Mouse (Mus musculus) neural tube, embryonic 13.5 days (tissue): ENCODE data around the gene Mt2. TPM values are rescaled to one million over a fixed set of nuclear protein-coding genes. Genes with fewer than 3 reads are reported as not detected.
A peak's percentile ranks its signal among the peaks of the same experiment; 100 is the strongest.
"Not testable (repeated sequence)": the region's sequence is repeated elsewhere in the genome, so short reads cannot be mapped to it uniquely, and the experiment has no call there.

Experiments
- ATAC-seq: fragments of 200-750 bp; cut with Nextera tagmentation; 2 replicates; pipeline ENCODE4 v1.8.0; 2017; ENCODE audit warnings: low read depth, mild to moderate bottlenecking, moderate TSS enrichment, moderate library complexity
- H3K27ac ChIP-seq: fragments of 300-500 bp; sonication (generic); replicated peaks from 2 replicates; pipeline ENCODE4 v1.5.1; 2015; ENCODE audit warnings: moderate library complexity, mild to moderate bottlenecking, inconsistent platforms
- H3K27me3 ChIP-seq: fragments of 300-500 bp; sonication (generic); 2 replicates; pipeline ENCODE4 v1.6.1; 2015; ENCODE audit warnings: mild to moderate bottlenecking, inconsistent platforms
- H3K36me3 ChIP-seq: fragments of 300-500 bp; sonication (generic); 2 replicates; pipeline ENCODE4 v1.6.1; 2015; ENCODE audit warnings: mild to moderate bottlenecking, inconsistent platforms
- H3K4me1 ChIP-seq: fragments of 300-500 bp; sonication (generic); replicated peaks from 2 replicates; pipeline ENCODE4 v1.6.1; 2015; ENCODE audit warnings: inconsistent platforms
- H3K4me2 ChIP-seq: fragments of 300-500 bp; sonication (generic); 2 replicates; pipeline ENCODE4 v1.6.1; 2015; ENCODE audit warnings: inconsistent platforms, mild to moderate bottlenecking, moderate library complexity
- H3K4me3 ChIP-seq: fragments of 300-500 bp; sonication (generic); 2 replicates; pipeline ENCODE4 v1.5.1; 2015; ENCODE audit warnings: mild to moderate bottlenecking, inconsistent platforms
- H3K9ac ChIP-seq: fragments of 300-500 bp; sonication (generic); 2 replicates; pipeline ENCODE4 v1.6.1; 2015; ENCODE audit warnings: moderate library complexity, mild to moderate bottlenecking, inconsistent platforms
- H3K9me3 ChIP-seq: fragments of 300-500 bp; sonication (generic); 2 replicates; pipeline ENCODE4 v1.6.1; 2016; ENCODE audit warnings: inconsistent platforms
- WGBS: fragments of 180-500 bp; shearing (Covaris S2); methylation state at CpG from one replicate; pipeline ENCODE4 v1.1.7; 2015; 5-methylcytosine and 5-hydroxymethylcytosine counted together
- polyA plus RNA-seq: library from polyadenylated mRNA; unstranded; fragments of >200 nt; fragmentation: Nextera tagmentation; extraction: Ambion mirVana; gene quantifications from 2 replicates; pipeline ENCODE4 v1.2.1, GENCODE M21; 2015

The Mt2 gene
- 9.5 and 12.0 TPM in 2 replicates for polyA plus RNA-seq

DNA sequence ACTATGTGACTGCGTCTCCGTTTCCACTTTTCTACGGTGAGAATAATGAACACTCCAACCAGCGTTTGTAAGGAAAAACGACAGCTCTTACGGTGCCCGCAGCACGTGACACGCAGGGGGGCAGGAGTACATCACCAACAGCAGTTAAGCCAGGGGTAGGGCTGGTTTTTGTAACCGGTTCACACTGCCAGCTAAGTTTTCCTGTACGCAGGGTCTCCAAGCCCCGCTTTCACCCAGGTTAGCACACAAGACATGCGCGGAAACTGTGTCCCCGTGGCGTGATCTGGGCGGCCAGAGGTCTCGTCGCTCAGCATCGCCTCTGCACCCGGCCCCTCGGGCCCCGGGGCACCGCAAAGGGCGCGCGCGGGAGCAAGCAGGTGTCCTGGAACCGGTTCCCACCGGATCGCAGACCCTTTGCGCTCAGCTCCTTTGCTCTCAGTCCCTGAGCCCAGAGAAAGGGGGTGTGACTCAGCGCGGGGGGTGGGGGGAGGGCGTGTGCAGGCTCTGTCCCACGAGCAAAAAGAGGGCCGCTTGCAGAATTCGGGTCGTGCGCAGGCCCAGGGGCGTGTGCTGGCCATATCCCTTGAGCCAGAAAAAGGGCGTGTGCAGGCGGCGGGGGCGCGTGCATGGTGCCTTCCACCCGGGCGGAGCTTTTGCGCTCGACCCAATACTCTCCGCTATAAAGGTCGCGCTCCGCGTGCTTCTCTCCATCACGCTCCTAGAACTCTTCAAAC, at the start of gene Mt2:
Gene Mt2, plus strand, starts transcription at position 590 of the 734 bp plus-strand sequence.
- Histone ChIP-seq H3K27ac (no peak within 1 kb of the TSS), H3K4me3 (peak within 1 kb of the TSS; percentile 41), H3K36me3 (no peaks in the 10 kb centered on the region), H3K4me1 (peaks cover 24% of the 10 kb centered on the region), H3K4me2 (peak within 1 kb of the TSS; percentile 83), H3K9ac (peak within 1 kb of the TSS; percentile 62), H3K27me3 (peaks cover 87% of the 10 kb centered on the region), H3K9me3 (no peaks in the 10 kb centered on the region)
- peak; percentile 71; the same call in 1 of the 2 replicates for ATAC-seq
- WGBS = under 1% methylated on average over 56 of the region's 56 CpGs

- no peak overlapping the region for H3K4me2 ChIP-seq
- no peak for ATAC-seq
- WGBS = 48% methylated on average over 8 of the region's 8 CpGs
Observed at GRCm38 (mm10) chr8:94122711-94123468, 49.6 kb upstream of the Mt2 start.

GRCm38 (mm10) chr8:94127711-94128110, 44.8 kb upstream of the Mt2 start:
- no peak overlapping the region; the same call in 1 of the 2 replicates for H3K27ac ChIP-seq
- no peak overlapping the region for H3K4me3 ChIP-seq
- H3K9me3 ChIP-seq = no peaks in the 10 kb centered on the region
- H3K9ac ChIP-seq = no peak overlapping the region
- H3K4me2 ChIP-seq = no peak overlapping the region
- H3K4me1 ChIP-seq = peaks cover 13% of the 10 kb centered on the region
- no peaks in the 10 kb centered on the region for H3K36me3 ChIP-seq
- ATAC-seq = no peak
- 49% methylated on average over 6 of the region's 6 CpGs for WGBS
- no peaks in the 10 kb centered on the region for H3K27me3 ChIP-seq

More at GRCm38 (mm10) chr8:94122711-94123468, 49.6 kb upstream of the Mt2 start:
- H3K27ac ChIP-seq = no peak overlapping the region
- H3K27me3 ChIP-seq = no peaks in the 10 kb centered on the region
- H3K9me3 ChIP-seq = no peaks in the 10 kb centered on the region
- no peaks in the 10 kb centered on the region for H3K36me3 ChIP-seq
- no peak overlapping the region for H3K9ac ChIP-seq
- no peak overlapping the region for H3K4me3 ChIP-seq
- H3K4me1 ChIP-seq = peaks cover 37% of the 10 kb centered on the region

- Histone ChIP-seq H3K9me3 (no peaks in the 10 kb centered on the region; the same call in 1 of the 2 replicates), H3K27me3 (no peaks in the 10 kb centered on the region), H3K4me2 (no peak overlapping the region), H3K27ac (no peak overlapping the region), H3K9ac (no peak overlapping the region), H3K4me3 (no peak overlapping the region), H3K4me1 (0 out of 2 replicates have a peak, but pooled peaks cover 4% of the 10 kb centered on the region), H3K36me3 (no peaks in the 10 kb centered on the region)
- 68% methylated on average over 6 of the region's 6 CpGs for WGBS
- no peak for ATAC-seq
Observed at GRCm38 (mm10) chr8:94129133-94129789, 43.2 kb upstream of the Mt2 start.

GRCm38 (mm10) chr8:94130126-94130525, 42.3 kb upstream of the Mt2 start:
- no peaks in the 10 kb centered on the region; the same call in 1 of the 2 replicates for H3K9me3 ChIP-seq
- 92% methylated on average over 4 of the region's 4 CpGs for WGBS
- no peaks in the 10 kb centered on the region for H3K27me3 ChIP-seq
- H3K4me2 ChIP-seq = no peak overlapping the region
- H3K27ac ChIP-seq = no peak overlapping the region
- no peaks in the 10 kb centered on the region for H3K36me3 ChIP-seq
- no peak for ATAC-seq
- H3K9ac ChIP-seq = no peak overlapping the region
- no peak overlapping the region for H3K4me3 ChIP-seq
- 0 out of 2 replicates have a peak, but pooled peaks cover 4% of the 10 kb centered on the region for H3K4me1 ChIP-seq

- H3K4me2 ChIP-seq = no peak overlapping the region
- H3K4me3 ChIP-seq = no peak overlapping the region
- no peaks in the 10 kb centered on the region for H3K27me3 ChIP-seq
- H3K9ac ChIP-seq = no peak overlapping the region
- H3K9me3 ChIP-seq = no peaks in the 10 kb centered on the region; the same call in 1 of the 2 replicates
- 0 out of 2 replicates have a peak, but pooled peaks cover 4% of the 10 kb centered on the region for H3K4me1 ChIP-seq
- 63% methylated on average over 5 of the region's 5 CpGs for WGBS
- H3K27ac ChIP-seq = no peak overlapping the region
- no peak for ATAC-seq
- no peaks in the 10 kb centered on the region for H3K36me3 ChIP-seq
Observed at GRCm38 (mm10) chr8:94132096-94132495, 40.4 kb upstream of the Mt2 start.

GRCm38 (mm10) chr8:94134601-94135000, 37.9 kb upstream of the Mt2 start:
- not testable (repeated sequence) for H3K4me1 ChIP-seq, H3K4me2 ChIP-seq, H3K9ac ChIP-seq, H3K27ac ChIP-seq, H3K27me3 ChIP-seq, H3K4me3 ChIP-seq, H3K36me3 ChIP-seq, H3K9me3 ChIP-seq, ATAC-seq
- WGBS = 76% methylated on average over 3 of the region's 3 CpGs

DNA sequence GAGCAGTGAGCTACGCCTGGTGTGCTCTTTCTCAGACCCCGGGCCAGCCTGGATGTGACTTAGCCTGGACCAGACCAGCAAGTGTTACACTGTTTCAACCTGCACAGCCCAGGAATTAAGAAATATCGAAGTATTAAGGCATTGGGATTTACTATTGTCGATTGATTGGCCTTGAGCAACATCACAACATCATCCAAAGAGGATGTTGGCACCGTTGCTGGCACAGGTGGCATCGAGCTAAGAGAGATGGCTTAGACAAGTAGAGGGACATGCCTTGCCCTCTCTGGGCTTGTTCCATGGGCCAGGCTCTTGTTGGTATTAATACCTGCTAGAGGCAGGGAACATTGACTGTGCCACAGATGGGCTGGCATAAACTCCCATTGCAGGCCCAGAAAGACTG, 36.9 kb upstream of the Mt2 start:
- H3K4me3 ChIP-seq = no peak overlapping the region
- H3K27ac ChIP-seq = no peak overlapping the region
- no peaks in the 10 kb centered on the region for H3K4me1 ChIP-seq
- H3K27me3 ChIP-seq = no peaks in the 10 kb centered on the region
- H3K9ac ChIP-seq = no peak overlapping the region
- H3K4me2 ChIP-seq = no peak overlapping the region
- 89% methylated on average over 6 of the region's 6 CpGs for WGBS
- ATAC-seq = no peak
- H3K36me3 ChIP-seq = no peaks in the 10 kb centered on the region
- H3K9me3 ChIP-seq = no peaks in the 10 kb centered on the region; the same call in 1 of the 2 replicates

DNA sequence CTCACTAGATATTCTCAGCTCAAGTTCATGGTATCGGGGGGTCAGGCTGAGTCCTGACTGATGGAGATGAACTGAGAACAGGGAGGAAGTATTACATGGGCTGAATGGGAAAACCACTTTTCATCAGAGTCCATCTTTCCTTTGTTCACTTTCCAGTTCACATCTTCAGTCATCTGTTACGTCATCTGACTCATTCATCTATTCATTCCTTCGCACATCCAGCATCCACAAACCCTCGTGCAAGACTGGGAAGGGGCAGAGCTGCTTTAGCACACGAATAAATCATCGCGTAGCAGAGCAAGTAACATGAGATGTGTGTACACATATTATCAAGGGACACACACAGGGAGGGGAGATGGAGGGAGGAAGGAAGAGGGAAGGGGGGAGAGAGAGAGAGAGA, 36.3 kb upstream of the Mt2 start:
- no peaks in the 10 kb centered on the region for H3K27me3 ChIP-seq
- no peak overlapping the region for H3K4me2 ChIP-seq
- no peak for ATAC-seq
- H3K4me1 ChIP-seq = no peaks in the 10 kb centered on the region
- no peak overlapping the region for H3K9ac ChIP-seq
- no peak overlapping the region for H3K27ac ChIP-seq
- 80% methylated on average over 7 of the region's 7 CpGs for WGBS
- no peaks in the 10 kb centered on the region for H3K36me3 ChIP-seq
- H3K9me3 ChIP-seq = no peaks in the 10 kb centered on the region; the same call in 1 of the 2 replicates
- H3K4me3 ChIP-seq = no peak overlapping the region

GRCm38 (mm10) chr8:94136933-94137332, 35.5 kb upstream of the Mt2 start, which contains the start of gene Mt4:
TSS of gene Mt4 (plus strand) at chr8:94137197.
- H3K9ac ChIP-seq = no peak within 1 kb of the TSS

GRCm38 (mm10) chr8:94140266-94140795, 32.1 kb upstream of the Mt2 start:
- Histone ChIP-seq H3K27me3 (no peaks in the 10 kb centered on the region), H3K9me3 (no peaks in the 10 kb centered on the region), H3K4me1 (no peaks in the 10 kb centered on the region), H3K9ac (no peak overlapping the region), H3K4me3 (no peak overlapping the region), H3K4me2 (no peak overlapping the region), H3K36me3 (no peaks in the 10 kb centered on the region), H3K27ac (no peak overlapping the region)
- WGBS = 87% methylated on average over 4 of the region's 4 CpGs
- ATAC-seq = no peak

More at GRCm38 (mm10) chr8:94136933-94137332, 35.5 kb upstream of the Mt2 start, which contains the start of gene Mt4:
- 63% methylated on average over 6 of the region's 6 CpGs for WGBS
- ATAC-seq = no peak
- H3K27me3 ChIP-seq = no peaks in the 10 kb centered on the region
- no peak within 1 kb of the TSS for H3K4me3 ChIP-seq
- no peaks in the 10 kb centered on the region for H3K4me1 ChIP-seq
- H3K27ac ChIP-seq = no peak within 1 kb of the TSS
- H3K9me3 ChIP-seq = no peaks in the 10 kb centered on the region; the same call in 1 of the 2 replicates
- H3K4me2 ChIP-seq = no peak within 1 kb of the TSS
- H3K36me3 ChIP-seq = no peaks in the 10 kb centered on the region
